Mouse (Mus musculus) forebrain, embryonic 11.5 days (tissue): ENCODE measurements around the gene Col4a3bp. TPM values are rescaled to one million over a fixed set of nuclear protein-coding genes. Genes with fewer than 3 reads are reported as not detected.

ENCODE experiments used
- ATAC-seq: fragments of 200-750 bp; cut with Nextera tagmentation; replicated peaks from 2 replicates; pipeline ENCODE4 v1.8.0; 2017; ENCODE audit warnings: moderate TSS enrichment; ENCODE audit not compliant: low FRiP score
- DNase-seq: peaks from one replicate; pipeline ENCODE4 v3.0.0-alpha.2; 2017; ENCODE audit warnings: low spot score
- H3K27ac ChIP-seq: fragments of 300-500 bp; sonication (generic); 2 replicates; pipeline ENCODE4 v1.5.1; 2014; ENCODE audit warnings: low read depth, low read length
- H3K27me3 ChIP-seq: fragments of 300-500 bp; sonication (generic); 2 replicates; pipeline ENCODE4 v1.6.1; 2014; ENCODE audit warnings: mild to moderate bottlenecking, low read length, mixed read lengths; ENCODE audit not compliant: control insufficient read depth, insufficient read depth
- H3K36me3 ChIP-seq: fragments of 300-500 bp; sonication (generic); 2 replicates; pipeline ENCODE4 v1.6.1; 2014; ENCODE audit warnings: mild to moderate bottlenecking, low read length, moderate library complexity, mixed read lengths; ENCODE audit not compliant: control insufficient read depth, insufficient read depth
- H3K4me1 ChIP-seq: fragments of 300-500 bp; sonication (generic); replicated peaks from 2 replicates; pipeline ENCODE4 v1.6.1; 2014; ENCODE audit warnings: low read length, mixed read lengths; ENCODE audit not compliant: control insufficient read depth, insufficient read depth
- H3K4me2 ChIP-seq: fragments of 300-500 bp; sonication (generic); 2 replicates; pipeline ENCODE4 v1.6.1; 2014; ENCODE audit warnings: low read depth, mild to moderate bottlenecking, low read length, moderate library complexity, mixed read lengths; ENCODE audit not compliant: severe bottlenecking
- H3K4me3 ChIP-seq: fragments of 300-500 bp; sonication (generic); 2 replicates; pipeline ENCODE4 v1.5.1; 2014; ENCODE audit warnings: low read depth, low read length
- H3K9ac ChIP-seq: fragments of 300-500 bp; sonication (generic); 2 replicates; pipeline ENCODE4 v1.6.1; 2014; ENCODE audit warnings: low read length
- H3K9me3 ChIP-seq: fragments of 300-500 bp; sonication (generic); 2 replicates; pipeline ENCODE4 v1.6.1; 2016; ENCODE audit warnings: low read length, mixed read lengths; ENCODE audit not compliant: control insufficient read depth
- WGBS: fragments of 180-500 bp; shearing (Covaris S2); extraction: QIAGEN DNeasy Blood & Tissue Kit; methylation state at CpG from one replicate; pipeline ENCODE4 v1.1.7; 2014; 5-methylcytosine and 5-hydroxymethylcytosine counted together
- polyA plus RNA-seq: library from polyadenylated mRNA; unstranded; fragments of >200 nt; fragmentation: Nextera tagmentation; extraction: Ambion mirVana; gene quantifications from 2 replicates; pipeline ENCODE4 v1.2.1, GENCODE M21; 2014

Col4a3bp gene
- polyA plus RNA-seq, 1 experiment from 2014 or later = 8.0 TPM

DNA sequence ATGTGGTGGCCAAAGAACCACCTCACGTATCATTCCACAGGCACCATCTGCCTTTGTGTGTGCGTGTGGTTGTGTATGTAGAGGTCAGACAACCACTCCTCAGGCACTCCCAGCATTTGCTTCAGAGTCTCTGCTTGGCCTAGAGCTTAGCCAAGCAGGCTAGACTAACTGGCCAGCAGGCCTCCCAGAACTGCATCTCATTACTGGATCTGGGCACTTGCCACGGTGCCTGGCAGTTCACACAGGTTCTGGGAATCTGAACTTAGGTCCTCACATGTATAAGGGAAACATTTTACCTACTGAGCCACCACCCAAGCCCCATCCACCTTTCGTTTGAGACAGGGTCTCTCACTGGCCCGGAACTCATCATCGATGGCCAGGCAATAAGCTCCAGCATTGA is 10.2 kb upstream of the Col4a3bp start:
- no peak for ATAC-seq
- 94% methylated on average over 6 of the region's 6 CpGs for WGBS
- Histone ChIP-seq H3K4me1 (no peaks in the 10 kb centered on the region), H3K9ac (no peak overlapping the region), H3K27me3 (no peaks in the 10 kb centered on the region), H3K4me3 (no peak overlapping the region), H3K36me3 (no peaks in the 10 kb centered on the region), H3K27ac (no peak overlapping the region), H3K9me3 (no peaks in the 10 kb centered on the region), H3K4me2 (no peak overlapping the region)
- no peak for DNase-seq

DNA sequence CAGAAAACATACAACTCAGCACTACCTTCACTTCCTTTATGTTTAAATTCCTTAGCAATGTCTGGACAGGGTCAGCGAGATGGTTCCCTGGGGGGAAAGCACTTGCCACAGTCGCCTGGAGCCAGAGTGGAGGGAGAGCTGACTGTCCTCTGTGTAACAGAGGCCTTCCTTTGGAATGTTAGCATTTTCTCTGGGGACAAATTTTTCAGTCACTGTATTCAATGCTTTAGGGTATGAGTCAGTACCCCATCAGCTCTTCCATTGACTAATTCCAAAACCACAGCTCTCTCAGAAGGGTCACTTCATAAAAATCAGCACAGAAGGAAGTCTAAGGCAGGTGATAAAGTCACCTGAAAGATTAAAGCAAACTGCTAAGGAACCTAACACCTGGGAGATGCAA is 8.7 kb upstream of the Col4a3bp start:
- Histone ChIP-seq H3K4me2 (no peak overlapping the region), H3K9ac (no peak overlapping the region), H3K4me3 (no peak overlapping the region), H3K27ac (no peak overlapping the region), H3K4me1 (no peaks in the 10 kb centered on the region), H3K27me3 (no peaks in the 10 kb centered on the region), H3K36me3 (no peaks in the 10 kb centered on the region), H3K9me3 (no peaks in the 10 kb centered on the region)
- ATAC-seq = no peak
- DNase-seq = no peak
- WGBS = 68% methylated on average over 2 of the region's 2 CpGs

- no peaks in the 10 kb centered on the region for H3K9me3 ChIP-seq
- no peak overlapping the region for H3K4me3 ChIP-seq
- no peaks in the 10 kb centered on the region for H3K4me1 ChIP-seq
- H3K27me3 ChIP-seq = no peaks in the 10 kb centered on the region
- H3K27ac ChIP-seq = no peak overlapping the region
- no peak overlapping the region for H3K9ac ChIP-seq
- WGBS = 85% methylated on average over 5 of the region's 5 CpGs
- ATAC-seq = no peak
- DNase-seq = no peak
- no peak overlapping the region for H3K4me2 ChIP-seq
- H3K36me3 ChIP-seq = no peaks in the 10 kb centered on the region
Observed at GRCm38 (mm10) chr13:96536821-96537572, 5.4 kb upstream of the Col4a3bp start.

- no peak overlapping the region for H3K4me3 ChIP-seq
- H3K4me1 ChIP-seq = no peaks in the 10 kb centered on the region
- H3K9me3 ChIP-seq = no peaks in the 10 kb centered on the region
- no peaks in the 10 kb centered on the region for H3K27me3 ChIP-seq
- H3K36me3 ChIP-seq = no peaks in the 10 kb centered on the region
- no peak overlapping the region for H3K4me2 ChIP-seq
- WGBS = 80% methylated on average over 3 of the region's 3 CpGs
- no peak overlapping the region for H3K9ac ChIP-seq
- no peak overlapping the region for H3K27ac ChIP-seq
- DNase-seq (no peak), ATAC-seq (no peak)
Observed at GRCm38 (mm10) chr13:96538103-96538502, 4.3 kb upstream of the Col4a3bp start.

- Histone ChIP-seq H3K4me1 (no peaks in the 10 kb centered on the region), H3K27me3 (no peaks in the 10 kb centered on the region), H3K27ac (no peak overlapping the region), H3K36me3 (no peaks in the 10 kb centered on the region), H3K9ac (no peak overlapping the region), H3K9me3 (no peaks in the 10 kb centered on the region), H3K4me2 (peak overlapping the region; percentile 72; the same call in 1 of the 2 replicates), H3K4me3 (peak overlapping the region; percentile 76)
- no peak for ATAC-seq
- DNase-seq = no peak
- whole genome bisulfite sequencing = 54% methylated on average over 2 of the region's 2 CpGs
Observed at GRCm38 (mm10) chr13:96541381-96541780, 1.0 kb upstream of the Col4a3bp start.

GRCm38 (mm10) chr13:96542901-96543891 is 778 bp downstream of the Col4a3bp start:
- H3K27ac ChIP-seq = peak overlapping the region; percentile 78; the same call in 1 of the 2 replicates
- under 1% methylated on average over 61 of the region's 73 CpGs for WGBS
- peak overlapping the region; percentile 76 for H3K4me3 ChIP-seq
- H3K27me3 ChIP-seq = no peaks in the 10 kb centered on the region
- peak overlapping the region; percentile 91 for H3K9ac ChIP-seq
- DNase-seq (peak; percentile 76), ATAC-seq (peak; percentile 21)
- H3K9me3 ChIP-seq = no peaks in the 10 kb centered on the region
- H3K36me3 ChIP-seq = no peaks in the 10 kb centered on the region
- H3K4me1 ChIP-seq = no peaks in the 10 kb centered on the region
- peak overlapping the region; percentile 72 for H3K4me2 ChIP-seq

GRCm38 (mm10) chr13:96544506-96544905 is 2.1 kb downstream of the Col4a3bp start:
- no peak overlapping the region for H3K4me2 ChIP-seq
- WGBS = 74% methylated on average over 2 of the region's 2 CpGs
- ATAC-seq = no peak

GRCm38 (mm10) chr13:96547250-96547649 is 4.8 kb downstream of the Col4a3bp start:
- Histone ChIP-seq H3K4me2 (no peak overlapping the region), H3K9ac (no peak overlapping the region), H3K36me3 (no peaks in the 10 kb centered on the region), H3K4me3 (no peak overlapping the region), H3K27ac (no peak overlapping the region), H3K27me3 (no peaks in the 10 kb centered on the region), H3K4me1 (no peaks in the 10 kb centered on the region), H3K9me3 (no peaks in the 10 kb centered on the region)
- ATAC-seq (no peak), DNase-seq (no peak)
- 79% methylated on average over 1 of the region's 1 CpGs for WGBS

More at GRCm38 (mm10) chr13:96544506-96544905, 2.1 kb downstream of the Col4a3bp start:
- Histone ChIP-seq H3K4me1 (no peaks in the 10 kb centered on the region), H3K36me3 (no peaks in the 10 kb centered on the region), H3K9me3 (no peaks in the 10 kb centered on the region), H3K4me3 (no peak overlapping the region), H3K9ac (no peak overlapping the region), H3K27ac (no peak overlapping the region), H3K27me3 (no peaks in the 10 kb centered on the region)
- DNase-seq = no peak
